Mouse (Mus musculus) small intestine, adult 2 months (tissue): ENCODE measurements at regions not wholly inside any gene's neighbourhood (a gene's known extent, or its start where the extent isn't known, plus 50 kb on each side); places are given as distances from the start of the nearest gene placed in this dataset.

Source experiments
- H3K27ac ChIP-seq: fragments of 200-500 bp; 2 replicates; pipeline ENCODE4 v1.5.1; 2012; ENCODE audit warnings: low read depth, low read length, control low read depth, inconsistent platforms; ENCODE audit not compliant: insufficient read depth
- H3K27me3 ChIP-seq: fragments of 200-500 bp; 2 replicates; pipeline ENCODE4 v1.6.1; 2012; ENCODE audit warnings: mild to moderate bottlenecking, moderate library complexity, low read length, inconsistent platforms; ENCODE audit not compliant: control insufficient read depth, insufficient read depth
- H3K36me3 ChIP-seq: fragments of 200-500 bp; 2 replicates; pipeline ENCODE4 v1.6.1; 2012; ENCODE audit warnings: mild to moderate bottlenecking, low read length, control low read depth, inconsistent platforms; ENCODE audit not compliant: control insufficient read depth, insufficient read depth
- H3K4me1 ChIP-seq: fragments of 200-500 bp; 2 replicates; pipeline ENCODE4 v1.6.1; 2012; ENCODE audit warnings: low read length, inconsistent platforms, mixed read lengths; ENCODE audit not compliant: control insufficient read depth, insufficient read depth, insufficient read length
- H3K4me3 ChIP-seq: fragments of 200-500 bp; 2 replicates; pipeline ENCODE4 v1.5.1; 2012; ENCODE audit warnings: low read depth, mild to moderate bottlenecking, control low read depth, inconsistent platforms, low read length, moderate library complexity
- CTCF ChIP-seq: fragments of 200-500 bp; IDR thresholded peaks from 2 replicates; pipeline ENCODE4 v1.5.1; 2012; ENCODE audit warnings: low read depth, mild to moderate bottlenecking, control low read depth, inconsistent platforms, low read length, moderate library complexity, mixed read lengths; ENCODE audit not compliant: insufficient replicate concordance, insufficient read length; ENCODE audit errors: extremely low read depth
- POLR2A ChIP-seq: fragments of 200-500 bp; IDR thresholded peaks from 2 replicates; pipeline ENCODE4 v1.6.1; 2012; ENCODE audit warnings: low read depth, mild to moderate bottlenecking, control low read depth, inconsistent platforms, low read length, moderate library complexity
- WGBS: fragments of 180-500 bp; shearing (Covaris S2); methylation state at CpG from one replicate; pipeline ENCODE4 v1.1.7; 2018; 5-methylcytosine and 5-hydroxymethylcytosine counted together

- Histone ChIP-seq H3K36me3 (no peaks in the 10 kb centered on the region), H3K4me3 (no peak overlapping the region), H3K4me1 (peaks cover 9% of the 10 kb centered on the region), H3K27ac (no peak overlapping the region), H3K27me3 (no peaks in the 10 kb centered on the region)
- WGBS = 43% methylated on average over 18 of the region's 18 CpGs
- TF ChIP-seq POLR2A (no peak), CTCF (no peak)
Measured at GRCm38 (mm10) chr2:178610211-178610975, 180.1 kb downstream of the Cdh26 start.

DNA sequence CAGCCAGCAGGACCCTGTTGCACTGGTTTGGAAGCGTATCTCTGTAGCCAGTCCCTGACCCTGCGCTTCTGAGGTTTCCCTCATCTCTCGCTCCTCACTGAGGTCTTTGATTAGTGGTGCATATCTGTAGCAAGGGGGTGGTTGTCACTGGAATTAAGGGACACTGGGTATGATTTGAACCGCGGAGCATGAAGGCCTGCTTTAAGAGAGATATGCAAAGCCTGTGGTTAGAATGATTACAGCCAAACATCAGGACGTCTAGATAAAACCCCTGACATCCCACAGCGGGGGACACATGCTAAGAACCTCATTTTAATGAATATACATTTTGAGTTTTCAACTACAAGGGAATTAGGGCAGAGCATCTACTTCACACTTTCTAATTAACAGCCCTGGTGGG lies 184.4 kb downstream of the Cdh26 start:
- Histone ChIP-seq H3K4me3 (no peak overlapping the region), H3K4me1 (no peaks in the 10 kb centered on the region), H3K27me3 (no peaks in the 10 kb centered on the region), H3K27ac (no peak overlapping the region), H3K36me3 (no peaks in the 10 kb centered on the region)
- WGBS = 72% methylated on average over 7 of the region's 7 CpGs
- TF ChIP-seq POLR2A = no peak
- TF ChIP-seq CTCF = no peak

- Histone ChIP-seq H3K27me3 (no peaks in the 10 kb centered on the region; the same call in 1 of the 2 replicates), H3K27ac (no peak overlapping the region), H3K4me3 (no peak overlapping the region), H3K4me1 (no peaks in the 10 kb centered on the region), H3K36me3 (no peaks in the 10 kb centered on the region)
- WGBS = 47% methylated on average over 3 of the region's 3 CpGs
- TF ChIP-seq POLR2A (no peak), CTCF (no peak)
Measured at GRCm38 (mm10) chr2:178622801-178623200, 192.5 kb downstream of the Cdh26 start.

DNA sequence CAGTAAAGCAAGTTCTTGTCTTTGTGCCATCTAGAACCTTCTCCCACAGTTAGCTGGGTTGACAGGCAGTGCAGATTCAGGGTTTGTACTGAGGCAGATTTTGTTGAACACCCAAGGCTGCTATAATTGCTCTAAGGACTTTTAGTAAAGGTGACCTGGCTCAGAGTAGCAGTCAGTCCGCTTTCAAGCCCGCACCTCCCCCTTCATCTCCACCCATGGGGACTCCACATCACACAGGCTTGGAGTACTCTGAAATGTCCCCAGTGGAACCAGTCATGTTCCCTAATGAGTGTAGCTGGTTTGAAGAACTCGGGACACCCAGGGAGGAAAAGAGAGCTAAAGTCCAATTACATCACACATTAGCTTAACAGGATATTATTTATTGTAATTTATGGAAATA lies 194.1 kb downstream of the Cdh26 start:
- TF ChIP-seq POLR2A = no peak
- no peak for TF ChIP-seq CTCF
- no peak overlapping the region for H3K27ac ChIP-seq
- 66% methylated on average over 3 of the region's 3 CpGs for WGBS
- no peaks in the 10 kb centered on the region; the same call in 1 of the 2 replicates for H3K27me3 ChIP-seq
- H3K4me3 ChIP-seq = no peak overlapping the region
- no peaks in the 10 kb centered on the region for H3K36me3 ChIP-seq
- H3K4me1 ChIP-seq = no peaks in the 10 kb centered on the region

DNA sequence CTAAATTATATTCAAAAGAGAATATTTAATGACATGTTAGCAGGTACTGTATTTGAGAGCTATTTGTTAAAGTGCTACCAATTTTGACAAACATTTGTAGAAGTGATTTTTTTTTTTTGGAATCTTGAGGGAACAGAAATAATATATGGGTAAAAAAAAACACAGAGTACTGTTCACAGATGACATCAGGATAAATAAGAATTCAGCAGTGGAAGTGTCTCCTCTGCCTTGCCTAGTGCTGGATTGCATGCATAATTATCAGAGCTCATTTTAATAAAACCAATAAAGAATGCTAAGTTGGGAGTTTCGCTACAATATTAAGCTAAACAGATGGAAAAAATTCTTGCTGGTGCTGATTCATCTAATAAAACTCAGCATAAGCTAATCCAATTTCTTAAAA lies 194.6 kb downstream of the Cdh26 start:
- TF ChIP-seq CTCF = no peak
- no peak for TF ChIP-seq POLR2A
- no peak overlapping the region for H3K27ac ChIP-seq
- H3K4me1 ChIP-seq = no peaks in the 10 kb centered on the region
- 88% methylated on average over 1 of the region's 1 CpGs for WGBS
- H3K4me3 ChIP-seq = no peak overlapping the region
- H3K27me3 ChIP-seq = no peaks in the 10 kb centered on the region; the same call in 1 of the 2 replicates
- H3K36me3 ChIP-seq = no peaks in the 10 kb centered on the region

DNA sequence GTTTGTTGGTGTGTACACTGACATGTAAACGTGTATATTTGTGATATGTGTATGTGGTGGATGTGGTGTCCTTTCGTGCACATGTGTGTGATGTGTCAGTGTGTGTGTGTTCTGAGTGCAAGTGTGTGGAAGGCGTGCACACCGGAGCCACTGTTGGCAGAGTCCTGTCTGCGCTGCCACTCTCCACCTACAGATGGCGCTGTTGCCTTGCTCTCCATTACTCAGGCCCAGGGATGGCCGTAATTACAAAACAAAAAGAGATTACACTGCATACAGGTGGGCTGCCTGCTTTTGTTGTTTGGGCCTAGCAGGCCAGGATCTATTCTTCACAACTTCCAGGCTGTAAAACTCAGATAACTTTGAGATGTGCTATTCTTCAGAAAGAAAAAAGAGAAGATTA lies 199.4 kb downstream of the Cdh26 start:
- H3K4me1 ChIP-seq = no peaks in the 10 kb centered on the region
- H3K27ac ChIP-seq = no peak overlapping the region
- H3K27me3 ChIP-seq = no peaks in the 10 kb centered on the region; the same call in 1 of the 2 replicates
- WGBS = 15% methylated on average over 7 of the region's 7 CpGs
- no peaks in the 10 kb centered on the region for H3K36me3 ChIP-seq
- TF ChIP-seq CTCF = peak; percentile 82
- no peak for TF ChIP-seq POLR2A
- H3K4me3 ChIP-seq = no peak overlapping the region

GRCm38 (mm10) chr2:178630511-178630910 lies 200.2 kb downstream of the Cdh26 start:
- Histone ChIP-seq H3K4me1 (no peaks in the 10 kb centered on the region), H3K27me3 (no peaks in the 10 kb centered on the region; the same call in 1 of the 2 replicates), H3K4me3 (no peak overlapping the region), H3K36me3 (no peaks in the 10 kb centered on the region), H3K27ac (no peak overlapping the region)
- WGBS = 81% methylated on average over 12 of the region's 12 CpGs
- no peak for TF ChIP-seq CTCF
- no peak for TF ChIP-seq POLR2A

DNA sequence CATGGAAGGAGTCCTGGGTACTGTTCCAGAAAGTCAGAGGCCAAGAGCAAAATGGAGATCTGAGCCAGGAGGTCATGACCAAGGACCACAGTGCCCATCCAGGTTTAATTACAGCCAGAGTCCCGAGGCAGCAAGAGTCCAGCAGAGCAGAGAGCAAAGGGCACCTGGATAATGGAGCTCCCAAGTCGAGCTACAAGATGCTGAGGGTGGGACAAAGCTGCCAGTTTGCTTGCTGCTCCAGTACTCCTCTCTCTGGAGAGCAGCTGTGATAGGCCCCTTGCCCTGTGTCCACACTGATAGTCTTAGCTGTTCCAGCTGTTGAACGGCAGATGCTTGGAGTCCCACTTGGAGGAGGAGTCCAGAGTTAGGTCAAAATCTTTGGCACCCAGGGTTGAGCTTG lies 201.0 kb downstream of the Cdh26 start:
- no peaks in the 10 kb centered on the region; the same call in 1 of the 2 replicates for H3K27me3 ChIP-seq
- no peaks in the 10 kb centered on the region for H3K4me1 ChIP-seq
- H3K27ac ChIP-seq = no peak overlapping the region
- no peak for TF ChIP-seq CTCF
- no peak for TF ChIP-seq POLR2A
- no peaks in the 10 kb centered on the region for H3K36me3 ChIP-seq
- 40% methylated on average over 3 of the region's 3 CpGs for WGBS
- H3K4me3 ChIP-seq = no peak overlapping the region
